Comparison of ENCODE assay signal across 11 mouse cellular contexts in genomic region chr1:119119863-119120569, GRCm38 (mm10).
A peak's percentile ranks its signal among the peaks of the same experiment; 100 is the strongest.
DNase-seq lines count a peak whose midpoint lies in the region; ATAC-seq lines count a peak whose summit lies in the region.
"Had no signal": no experiment of that assay in that cellular context is flagged by ENCODE, and none has a peak within 500 bp of the region (broad histone marks: within the 10 kb centered on the region; RNA-seq: fewer than 3 reads in every experiment).

No protein-coding gene starts in this region.

- H3K27me3 ChIP-seq in limb, embryonic 11.5 days (ENCODE audit: control insufficient read depth, insufficient read depth, low read length) = no peaks in the 10 kb centered on the region
- H3K27me3 ChIP-seq in limb, embryonic 10.5 days (ENCODE audit: low read depth, poor library complexity, severe bottlenecking) = no peaks in the 10 kb centered on the region
- no peaks in the 10 kb centered on the region for H3K27me3 ChIP-seq in midbrain, embryonic 13.5 days
- H3K27me3 ChIP-seq: heart, embryonic 12.5 days; liver, embryonic 15.5 days had no signal

- H3K9ac ChIP-seq in limb, embryonic 11.5 days (ENCODE audit: low read length) = no peak overlapping the region
- no peak overlapping the region for H3K9ac ChIP-seq in midbrain, embryonic 13.5 days (replicated peaks)
- H3K9ac ChIP-seq: heart, embryonic 12.5 days; liver, embryonic 15.5 days had no signal

- no peak overlapping the region for H3K27ac ChIP-seq in limb, embryonic 11.5 days (replicated peaks; ENCODE audit: low read depth, low read length)
- no peak overlapping the region for H3K27ac ChIP-seq in limb, embryonic 10.5 days
- no peak overlapping the region for H3K27ac ChIP-seq in midbrain, embryonic 13.5 days
- H3K27ac ChIP-seq: liver, embryonic 15.5 days had no signal

- no peaks in the 10 kb centered on the region for H3K9me3 ChIP-seq in limb, embryonic 11.5 days (ENCODE audit: control insufficient read depth, low read length)
- no peaks in the 10 kb centered on the region for H3K9me3 ChIP-seq in limb, embryonic 10.5 days (replicated peaks)
- no peaks in the 10 kb centered on the region for H3K9me3 ChIP-seq in midbrain, embryonic 13.5 days
- H3K9me3 ChIP-seq: heart, embryonic 12.5 days; liver, embryonic 15.5 days had no signal

- H3K36me3 ChIP-seq in limb, embryonic 11.5 days (ENCODE audit: control insufficient read depth, insufficient read depth, low read length) = no peaks in the 10 kb centered on the region
- H3K36me3 ChIP-seq in limb, embryonic 10.5 days = no peaks in the 10 kb centered on the region
- no peaks in the 10 kb centered on the region for H3K36me3 ChIP-seq in midbrain, embryonic 13.5 days
- H3K36me3 ChIP-seq: heart, embryonic 12.5 days; liver, embryonic 15.5 days had no signal

- no peaks in the 10 kb centered on the region for H3K4me1 ChIP-seq in limb, embryonic 11.5 days (ENCODE audit: control insufficient read depth, insufficient read depth, low read length)
- H3K4me1 ChIP-seq in limb, embryonic 10.5 days = no peaks in the 10 kb centered on the region
- H3K4me1 ChIP-seq in midbrain, embryonic 13.5 days (replicated peaks) = 0 out of 2 replicates have a peak, but pooled peaks cover 4% of the 10 kb centered on the region
- H3K4me1 ChIP-seq: heart, embryonic 12.5 days; liver, embryonic 15.5 days had no signal

- 46% methylated on average over 8 of the region's 8 CpGs for WGBS in limb, embryonic 11.5 days
- WGBS in limb, embryonic 10.5 days = 47% methylated on average over 8 of the region's 8 CpGs
- 45% methylated on average over 8 of the region's 8 CpGs for WGBS in midbrain, embryonic 13.5 days

- H3K4me3 ChIP-seq in limb, embryonic 11.5 days (ENCODE audit: low read depth, low read length) = no peak overlapping the region
- H3K4me3 ChIP-seq in limb, embryonic 10.5 days = no peak overlapping the region
- H3K4me3 ChIP-seq in midbrain, embryonic 13.5 days (replicated peaks) = no peak overlapping the region
- H3K4me3 ChIP-seq: heart, embryonic 12.5 days; liver, embryonic 15.5 days had no signal

- no peak for ATAC-seq in limb, embryonic 11.5 days (ENCODE audit: insufficient number of reproducible peaks, low FRiP score, low TSS enrichment, low read depth)
- ATAC-seq in midbrain, embryonic 13.5 days = no peak

- peak; percentile 29 for DNase-seq in limb, embryonic 11.5 days (ENCODE audit: low spot score)
- no peak for DNase-seq in limb, embryonic 10.5 days (ENCODE audit: low spot score)
- peak; percentile 67 for DNase-seq in R1 (ENCODE audit: low read depth, low spot score)
- peak; percentile 37 for DNase-seq in embryo, embryonic 11 days
- DNase-seq in lung, postnatal 4 days = peak; percentile 21 to 38
- DNase-seq in c-Kit-positive CD71-positive TER-119-positive erythroid progenitor cells, embryonic 14.5 days (ENCODE audit: low spot score) = no peak
- DNase-seq in layer of hippocampus, postnatal 36 days = no peak
- DNase-seq: cerebellum, adult 11-12 months had no signal

- no peak overlapping the region for H3K4me2 ChIP-seq in limb, embryonic 11.5 days (ENCODE audit: low read depth, severe bottlenecking)
- H3K4me2 ChIP-seq in midbrain, embryonic 13.5 days (replicated peaks) = no peak overlapping the region
- H3K4me2 ChIP-seq: heart, embryonic 12.5 days; liver, embryonic 15.5 days had no signal

Comparison
In these comparisons a context has a peak if more than half of its experiments do, and no peak if none do; other contexts are left out.
1. DNase-seq: peak in limb, embryonic 11.5 days (single experiment), R1 (single experiment), embryo, embryonic 11 days (single experiment) and lung, postnatal 4 days (2 of 2); none in limb, embryonic 10.5 days (single experiment), c-Kit-positive CD71-positive TER-119-positive erythroid progenitor cells, embryonic 14.5 days (single experiment) and layer of hippocampus, postnatal 36 days (0 of 2).